Mouse (Mus musculus) neural tube, embryonic 11.5 days (tissue): ENCODE results near the gene BC024978. TPM values are rescaled to one million over a fixed set of nuclear protein-coding genes. Genes with fewer than 3 reads are reported as not detected.
A peak's percentile ranks its signal among the peaks of the same experiment; 100 is the strongest.

ENCODE experiments used
- ATAC-seq: fragments of 200-750 bp; cut with Nextera tagmentation; 2 replicates; pipeline ENCODE4 v1.8.0; 2017; ENCODE audit warnings: moderate number of reproducible peaks, mild to moderate bottlenecking, moderate TSS enrichment, moderate library complexity; ENCODE audit not compliant: insufficient read depth, low FRiP score, low TSS enrichment
- DNase-seq: peaks from one replicate; pipeline ENCODE4 v3.0.0-alpha.2; 2015; ENCODE audit warnings: low spot score
- H3K27ac ChIP-seq: fragments of 300-500 bp; sonication (generic); 2 replicates; pipeline ENCODE4 v1.5.1; 2014; ENCODE audit warnings: low read depth, mild to moderate bottlenecking, low read length
- H3K27me3 ChIP-seq: fragments of 300-500 bp; sonication (generic); 2 replicates; pipeline ENCODE4 v1.6.1; 2014; ENCODE audit warnings: mild to moderate bottlenecking, low read length, mixed read lengths; ENCODE audit not compliant: control insufficient read depth, insufficient read depth
- H3K36me3 ChIP-seq: fragments of 300-500 bp; sonication (generic); 2 replicates; pipeline ENCODE4 v1.6.1; 2014; ENCODE audit warnings: mild to moderate bottlenecking, low read length, moderate library complexity, mixed read lengths; ENCODE audit not compliant: control insufficient read depth, insufficient read depth
- H3K4me1 ChIP-seq: fragments of 300-500 bp; sonication (generic); 2 replicates; pipeline ENCODE4 v1.6.1; 2014; ENCODE audit warnings: low read length, mixed read lengths; ENCODE audit not compliant: control insufficient read depth, insufficient read depth
- H3K4me2 ChIP-seq: fragments of 300-500 bp; sonication (generic); 2 replicates; pipeline ENCODE4 v1.6.1; 2014; ENCODE audit warnings: low read depth, mild to moderate bottlenecking, moderate library complexity
- H3K4me3 ChIP-seq: fragments of 300-500 bp; sonication (generic); 2 replicates; pipeline ENCODE4 v1.5.1; 2014; ENCODE audit warnings: low read depth, low read length
- H3K9ac ChIP-seq: fragments of 300-500 bp; sonication (generic); 2 replicates; pipeline ENCODE4 v1.6.1; 2014; ENCODE audit warnings: mild to moderate bottlenecking, low read length
- H3K9me3 ChIP-seq: fragments of 300-500 bp; sonication (generic); 2 replicates; pipeline ENCODE4 v1.6.1; 2016; ENCODE audit warnings: low read length; ENCODE audit not compliant: control insufficient read depth
- WGBS: fragments of 180-500 bp; shearing (Covaris S2); extraction: QIAGEN DNeasy Blood & Tissue Kit; methylation state at CpG from one replicate; pipeline ENCODE4 v1.1.7; 2014; 5-methylcytosine and 5-hydroxymethylcytosine counted together
- polyA plus RNA-seq: library from polyadenylated mRNA; unstranded; fragments of >200 nt; fragmentation: Nextera tagmentation; extraction: Ambion mirVana; gene quantifications from 2 replicates; pipeline ENCODE4 v1.2.1, GENCODE M21; 2014

BC024978 gene
- polyA plus RNA-seq, 1 experiment from 2014 or later = 4.4 TPM

GRCm38 (mm10) chr7:27222538-27222937 is 27.0 kb downstream of the BC024978 start:
- Histone ChIP-seq H3K4me1 (peaks cover 21% of the 10 kb centered on the region), H3K9me3 (no peaks in the 10 kb centered on the region), H3K27ac (no peak overlapping the region), H3K4me3 (no peak overlapping the region), H3K27me3 (no peaks in the 10 kb centered on the region), H3K9ac (no peak overlapping the region), H3K36me3 (no peaks in the 10 kb centered on the region), H3K4me2 (no peak overlapping the region)
- 81% methylated on average over 1 of the region's 1 CpGs for WGBS
- DNase-seq (no peak), ATAC-seq (no peak)

- no peak for ATAC-seq
- no peak for DNase-seq
- Histone ChIP-seq H3K27ac (no peak overlapping the region), H3K4me3 (no peak overlapping the region), H3K9me3 (no peaks in the 10 kb centered on the region), H3K4me1 (peaks cover 21% of the 10 kb centered on the region), H3K4me2 (peak overlapping the region; percentile 22), H3K9ac (peak overlapping the region; percentile 29; the same call in 1 of the 2 replicates), H3K36me3 (no peaks in the 10 kb centered on the region), H3K27me3 (no peaks in the 10 kb centered on the region)
- 84% methylated on average over 11 of the region's 11 CpGs for WGBS
Observed at GRCm38 (mm10) chr7:27224877-27225575, 29.4 kb downstream of the BC024978 start.

GRCm38 (mm10) chr7:27227276-27227675 is 31.7 kb downstream of the BC024978 start:
- peak overlapping the region; percentile 74 for H3K9ac ChIP-seq
- no peaks in the 10 kb centered on the region for H3K9me3 ChIP-seq
- ATAC-seq (no peak), DNase-seq (no peak)
- peaks cover 21% of the 10 kb centered on the region for H3K4me1 ChIP-seq
- WGBS = 29% methylated on average over 9 of the region's 9 CpGs
- H3K27me3 ChIP-seq = no peaks in the 10 kb centered on the region
- peak overlapping the region; percentile 89 for H3K4me3 ChIP-seq
- H3K27ac ChIP-seq = no peak overlapping the region
- no peaks in the 10 kb centered on the region for H3K36me3 ChIP-seq
- H3K4me2 ChIP-seq = peak overlapping the region; percentile 72

- Histone ChIP-seq H3K4me3 (peak overlapping the region; percentile 89), H3K27ac (no peak overlapping the region), H3K9ac (peak overlapping the region; percentile 74), H3K4me1 (peaks cover 21% of the 10 kb centered on the region), H3K4me2 (peak overlapping the region; percentile 72), H3K27me3 (no peaks in the 10 kb centered on the region), H3K9me3 (no peaks in the 10 kb centered on the region), H3K36me3 (no peaks in the 10 kb centered on the region)
- ATAC-seq (peak; percentile 17; the same call in 1 of the 2 replicates), DNase-seq (no peak)
- WGBS = 9% methylated on average over 10 of the region's 10 CpGs
Observed at GRCm38 (mm10) chr7:27227676-27228075, 32.1 kb downstream of the BC024978 start.

GRCm38 (mm10) chr7:27228281-27228821 is 32.8 kb downstream of the BC024978 start, which contains the start of gene Itpkc:
Gene Itpkc, minus strand, starts transcription at chr7:27228661.
- H3K27me3 ChIP-seq = no peaks in the 10 kb centered on the region
- peak within 1 kb of the TSS; percentile 60 for H3K27ac ChIP-seq
- peak within 1 kb of the TSS; percentile 89 for H3K4me3 ChIP-seq
- peaks cover 21% of the 10 kb centered on the region for H3K4me1 ChIP-seq
- DNase-seq = peak; percentile 96
- H3K9me3 ChIP-seq = no peaks in the 10 kb centered on the region
- under 1% methylated on average over 49 of the region's 49 CpGs for WGBS
- peak; percentile 70 for ATAC-seq
- peak within 1 kb of the TSS; percentile 74 for H3K9ac ChIP-seq
- H3K4me2 ChIP-seq = peak within 1 kb of the TSS; percentile 72
- no peaks in the 10 kb centered on the region for H3K36me3 ChIP-seq

GRCm38 (mm10) chr7:27228865-27229264 is 33.3 kb downstream of the BC024978 start:
- H3K4me3 ChIP-seq = peak overlapping the region; percentile 89

GRCm38 (mm10) chr7:27230781-27231180 is 35.2 kb downstream of the BC024978 start:
- ATAC-seq (no peak), DNase-seq (no peak)
- Histone ChIP-seq H3K27ac (no peak overlapping the region), H3K36me3 (no peaks in the 10 kb centered on the region), H3K9me3 (no peaks in the 10 kb centered on the region), H3K4me2 (no peak overlapping the region), H3K27me3 (no peaks in the 10 kb centered on the region), H3K9ac (no peak overlapping the region), H3K4me3 (no peak overlapping the region), H3K4me1 (peaks cover 15% of the 10 kb centered on the region)
- WGBS = 78% methylated on average over 4 of the region's 4 CpGs

More at GRCm38 (mm10) chr7:27228865-27229264, 33.3 kb downstream of the BC024978 start:
- ATAC-seq (no peak), DNase-seq (no peak)
- Histone ChIP-seq H3K27me3 (no peaks in the 10 kb centered on the region), H3K27ac (peak overlapping the region; percentile 36; the same call in 1 of the 2 replicates), H3K4me1 (peaks cover 25% of the 10 kb centered on the region), H3K36me3 (no peaks in the 10 kb centered on the region), H3K9me3 (no peaks in the 10 kb centered on the region), H3K9ac (peak overlapping the region; percentile 74), H3K4me2 (peak overlapping the region; percentile 72)
- WGBS = 17% methylated on average over 6 of the region's 6 CpGs

GRCm38 (mm10) chr7:27231693-27232331 is 36.2 kb downstream of the BC024978 start:
- Histone ChIP-seq H3K9ac (no peak overlapping the region), H3K4me3 (no peak overlapping the region), H3K36me3 (no peaks in the 10 kb centered on the region), H3K9me3 (no peaks in the 10 kb centered on the region), H3K27me3 (no peaks in the 10 kb centered on the region), H3K27ac (0 out of 2 replicates have a peak overlapping the region, but pooled peaks have one; percentile 42), H3K4me1 (peaks cover 10% of the 10 kb centered on the region), H3K4me2 (no peak overlapping the region)
- 76% methylated on average over 7 of the region's 7 CpGs for WGBS
- no peak for ATAC-seq
- DNase-seq = no peak
